Mouse (Mus musculus): ENCODE measurements around the gene Cspg4. TPM values are rescaled to one million over a fixed set of nuclear protein-coding genes. Genes with fewer than 3 reads are reported as not detected.

Cspg4 gene
- not detected in 2 replicates for total RNA-seq (2015; ENCODE audit: low replicate concordance)
- total RNA-seq (2017; ENCODE audit: low replicate concordance) = not detected in 2 replicates

DNA sequence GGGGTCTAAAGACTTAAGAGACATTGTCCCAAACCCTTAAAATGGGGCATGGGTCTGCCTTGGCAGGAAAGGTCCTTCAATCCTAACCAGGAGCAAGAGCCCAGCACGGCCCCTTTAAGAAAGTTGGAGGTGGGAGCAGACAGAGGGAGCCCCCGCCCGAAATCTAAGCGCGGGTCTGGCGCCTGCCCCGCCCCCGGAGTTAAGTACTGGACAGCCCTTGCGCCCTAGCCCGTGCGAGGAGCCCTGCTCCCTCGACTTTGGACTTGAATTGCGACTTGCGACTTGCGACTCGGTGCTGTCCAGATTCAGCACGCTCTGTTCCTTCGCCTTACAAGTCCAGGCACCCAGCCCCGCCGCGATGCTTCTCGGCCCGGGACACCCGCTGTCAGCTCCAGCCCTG, at the start of gene Cspg4:
TSS of gene Cspg4 (plus strand) at position 202 of the 400 bp plus-strand sequence.
- ATAC-seq (replicated peaks; ENCODE audit: low FRiP score, poor library complexity, severe bottlenecking) = no peak

- no peak for ATAC-seq (replicated peaks; ENCODE audit: low FRiP score, poor library complexity, severe bottlenecking)
Measured at GRCm38 (mm10) chr9:56824900-56825299, 39.9 kb upstream of the Cspg4 start.

DNA sequence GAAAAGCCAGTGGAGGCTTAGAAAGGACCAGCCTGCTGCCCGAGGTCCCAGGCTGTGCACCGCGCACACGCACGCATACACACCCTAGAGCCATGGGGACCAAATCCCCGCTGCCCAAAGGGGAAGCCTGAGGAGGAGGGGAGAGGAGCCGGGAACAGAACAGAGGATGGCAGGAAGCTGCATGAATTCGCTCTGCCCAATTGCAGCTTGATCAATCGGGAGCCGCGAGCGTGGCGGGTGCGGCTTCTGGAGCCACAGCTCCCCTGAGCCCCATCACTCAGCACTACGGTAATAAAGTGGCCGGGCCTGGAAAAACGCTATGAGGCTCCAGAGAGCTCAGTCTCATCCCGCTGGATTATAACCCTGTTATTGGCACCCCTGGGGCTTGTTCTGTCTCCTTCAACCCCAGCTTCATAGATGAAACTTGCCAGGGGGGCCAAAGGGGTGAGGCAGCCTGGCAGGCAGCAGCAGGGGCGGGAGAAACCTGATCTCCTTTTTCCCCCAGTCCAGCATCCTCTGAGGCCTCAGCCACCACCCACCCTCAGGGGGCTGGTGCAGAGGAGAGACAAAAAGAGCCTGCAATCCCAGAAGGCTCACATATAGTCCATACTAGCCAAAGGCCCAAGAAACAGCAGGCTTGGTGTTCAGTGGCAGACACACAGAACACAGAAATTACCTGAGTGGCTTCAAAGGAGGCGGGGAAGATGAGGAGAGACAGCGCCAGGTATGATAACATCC, 39.2 kb upstream of the Cspg4 start:
- no peak for ATAC-seq (replicated peaks; ENCODE audit: low FRiP score, poor library complexity, severe bottlenecking)

- ATAC-seq (replicated peaks; ENCODE audit: low FRiP score, poor library complexity, severe bottlenecking) = no peak
Measured at GRCm38 (mm10) chr9:56828146-56828545, 36.7 kb upstream of the Cspg4 start.

DNA sequence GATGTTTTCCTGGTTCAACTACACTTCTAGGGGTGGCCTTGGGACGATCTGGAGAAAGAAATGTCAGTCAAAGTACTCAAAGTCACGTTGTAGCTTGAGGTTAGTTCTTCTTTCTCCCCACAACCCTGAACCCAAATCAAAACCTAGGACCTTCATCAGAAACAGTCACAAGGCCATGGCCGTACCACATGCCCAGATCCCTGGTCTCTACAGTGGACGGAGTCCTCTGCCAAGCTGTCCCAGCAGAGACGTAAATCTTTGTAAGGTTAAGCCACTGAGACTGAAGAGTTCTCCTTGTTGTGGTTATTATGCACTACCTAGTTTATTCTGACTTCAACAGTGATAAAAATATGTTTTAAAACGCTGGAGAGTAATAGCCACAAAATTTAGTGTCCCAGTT, 36.0 kb upstream of the Cspg4 start:
- no peak for ATAC-seq (replicated peaks; ENCODE audit: low FRiP score, poor library complexity, severe bottlenecking)

- ATAC-seq (replicated peaks; ENCODE audit: low FRiP score, poor library complexity, severe bottlenecking) = no peak
Measured at GRCm38 (mm10) chr9:56830162-56830561, 34.7 kb upstream of the Cspg4 start.

DNA sequence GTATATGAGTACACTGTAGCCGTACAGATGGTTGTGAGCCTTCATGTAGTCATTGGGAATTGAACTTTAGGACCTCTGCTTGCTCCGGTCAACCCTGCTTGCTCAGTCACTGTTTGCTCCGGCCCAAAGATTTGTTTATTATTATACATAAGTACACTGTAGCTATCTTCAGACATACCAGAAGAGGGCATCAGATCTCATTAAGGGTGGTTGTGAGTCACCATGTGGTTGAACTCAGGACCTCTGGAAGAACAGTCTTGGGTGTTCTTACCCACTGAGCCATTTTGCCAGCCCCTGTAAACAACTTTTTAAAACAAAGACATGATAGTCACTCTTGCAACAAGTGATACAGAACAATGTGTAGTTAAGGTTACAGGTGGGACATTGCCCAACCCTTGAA, 32.9 kb upstream of the Cspg4 start:
- no peak for ATAC-seq (replicated peaks; ENCODE audit: low FRiP score, poor library complexity, severe bottlenecking)

GRCm38 (mm10) chr9:56832900-56833299, 31.9 kb upstream of the Cspg4 start:
- ATAC-seq (replicated peaks; ENCODE audit: low FRiP score, poor library complexity, severe bottlenecking) = no peak

- ATAC-seq (replicated peaks; ENCODE audit: low FRiP score, poor library complexity, severe bottlenecking) = no peak
Measured at GRCm38 (mm10) chr9:56835152-56835551, 29.7 kb upstream of the Cspg4 start.

- no peak for ATAC-seq (replicated peaks; ENCODE audit: low FRiP score, poor library complexity, severe bottlenecking)
Measured at GRCm38 (mm10) chr9:56840721-56841120, 24.1 kb upstream of the Cspg4 start.

DNA sequence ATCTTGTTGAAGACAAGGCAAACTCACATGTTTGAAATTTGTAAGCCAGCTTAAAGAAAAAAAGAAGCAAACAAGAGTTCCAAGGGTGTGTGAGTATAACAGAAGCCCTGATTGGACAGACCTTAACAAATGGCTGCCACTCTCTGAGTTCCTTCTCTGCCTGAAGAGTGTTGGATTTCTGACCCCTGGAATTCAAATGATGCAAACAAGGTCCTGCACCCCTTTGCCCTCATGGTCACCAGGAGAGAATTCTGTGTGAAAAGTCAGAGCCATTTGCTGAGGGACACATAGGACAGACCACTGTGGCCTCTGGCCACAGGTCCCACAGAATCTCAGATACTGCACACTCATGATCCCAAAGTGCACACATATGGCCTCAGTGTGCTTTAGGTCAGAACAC, 23.0 kb upstream of the Cspg4 start:
- ATAC-seq (replicated peaks; ENCODE audit: low FRiP score, poor library complexity, severe bottlenecking) = no peak

- ATAC-seq (replicated peaks; ENCODE audit: low FRiP score, poor library complexity, severe bottlenecking) = no peak
Measured at GRCm38 (mm10) chr9:56842303-56842719, 22.5 kb upstream of the Cspg4 start.

DNA sequence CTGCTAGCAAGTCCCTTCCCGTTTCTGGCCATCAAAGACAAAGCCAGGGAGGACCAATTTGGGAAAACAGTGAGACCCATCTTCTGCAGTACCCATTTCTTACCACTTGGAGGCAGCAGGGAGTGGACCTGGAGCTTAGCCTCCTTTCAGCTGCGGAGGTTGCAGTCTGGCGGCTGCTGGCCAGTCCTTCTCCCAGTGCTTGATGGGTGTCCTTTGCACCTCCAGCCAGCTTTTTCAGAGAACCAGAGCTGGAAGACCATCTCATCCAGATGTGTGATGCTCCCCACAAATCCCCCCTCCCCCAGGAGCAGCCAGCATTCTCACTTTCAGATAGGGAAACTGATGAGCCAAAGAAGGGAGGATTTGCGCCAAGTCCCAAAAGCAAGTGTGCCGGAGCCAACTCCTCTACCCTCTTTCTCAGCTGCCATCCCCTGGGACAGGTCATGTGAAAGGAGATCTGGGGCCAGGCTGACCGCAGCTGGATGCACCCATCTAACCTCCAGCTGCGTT, 21.1 kb upstream of the Cspg4 start:
- no peak for ATAC-seq (replicated peaks; ENCODE audit: low FRiP score, poor library complexity, severe bottlenecking)

DNA sequence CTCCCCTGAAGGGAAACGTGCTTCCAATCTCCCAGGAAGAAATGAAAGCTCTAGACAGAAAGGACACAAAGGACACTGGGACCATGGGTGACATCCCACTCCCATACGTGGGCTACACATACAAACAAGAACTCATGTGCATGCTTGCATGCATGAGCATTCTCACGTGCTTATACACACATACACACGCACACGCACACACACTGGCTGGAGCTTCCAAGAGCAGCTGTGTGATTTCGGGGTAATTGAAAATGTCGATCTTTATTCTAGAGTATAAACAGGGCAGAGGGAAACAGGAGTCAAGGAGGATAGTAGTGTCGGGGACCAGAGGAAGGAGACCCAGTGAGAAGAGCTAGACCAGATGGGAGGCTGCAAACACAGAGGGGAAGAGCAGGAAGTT, 20.2 kb upstream of the Cspg4 start:
- no peak for ATAC-seq (replicated peaks; ENCODE audit: low FRiP score, poor library complexity, severe bottlenecking)

DNA sequence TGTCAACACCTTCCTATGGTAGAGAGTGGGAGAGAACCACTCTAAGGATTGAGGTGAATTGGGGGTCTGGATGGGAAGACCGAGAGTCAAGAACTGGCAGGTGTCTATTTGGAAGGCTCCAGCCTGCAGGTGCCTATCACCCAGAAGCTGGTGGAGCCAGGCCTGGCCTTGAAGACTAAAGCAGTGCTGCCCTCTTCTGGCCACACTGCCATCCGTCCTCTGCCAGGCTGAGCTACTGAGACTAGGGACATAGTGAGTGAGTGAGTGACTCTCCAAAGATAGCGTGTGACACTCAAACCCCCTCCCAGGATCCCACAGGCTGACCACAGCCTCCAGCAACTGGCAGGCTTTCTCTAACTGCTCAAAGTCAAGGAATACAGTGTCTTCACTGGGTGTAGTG, 17.3 kb upstream of the Cspg4 start:
- ATAC-seq (replicated peaks; ENCODE audit: low FRiP score, poor library complexity, severe bottlenecking) = no peak

- ATAC-seq (replicated peaks; ENCODE audit: low FRiP score, poor library complexity, severe bottlenecking) = no peak; the same call in 1 of the 2 replicates
Measured at GRCm38 (mm10) chr9:56850128-56850904, 14.5 kb upstream of the Cspg4 start.

DNA sequence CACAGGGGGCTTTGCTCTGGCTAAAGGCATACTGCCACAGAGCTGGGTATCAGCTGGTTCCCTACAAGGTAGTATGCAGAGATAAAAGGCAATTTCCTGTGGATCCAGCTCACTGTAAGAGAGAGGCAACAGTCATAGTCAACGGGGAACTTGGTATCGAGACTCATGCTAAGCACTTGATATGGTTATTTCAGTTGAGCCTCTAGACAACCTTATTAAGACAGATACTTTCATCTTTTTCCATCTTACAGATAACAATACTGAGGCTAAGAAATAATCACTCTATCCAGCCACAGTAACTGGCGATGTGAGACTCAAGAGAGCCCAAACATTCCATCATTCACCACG, 14.0 kb upstream of the Cspg4 start:
- no peak for ATAC-seq (replicated peaks; ENCODE audit: low FRiP score, poor library complexity, severe bottlenecking)

DNA sequence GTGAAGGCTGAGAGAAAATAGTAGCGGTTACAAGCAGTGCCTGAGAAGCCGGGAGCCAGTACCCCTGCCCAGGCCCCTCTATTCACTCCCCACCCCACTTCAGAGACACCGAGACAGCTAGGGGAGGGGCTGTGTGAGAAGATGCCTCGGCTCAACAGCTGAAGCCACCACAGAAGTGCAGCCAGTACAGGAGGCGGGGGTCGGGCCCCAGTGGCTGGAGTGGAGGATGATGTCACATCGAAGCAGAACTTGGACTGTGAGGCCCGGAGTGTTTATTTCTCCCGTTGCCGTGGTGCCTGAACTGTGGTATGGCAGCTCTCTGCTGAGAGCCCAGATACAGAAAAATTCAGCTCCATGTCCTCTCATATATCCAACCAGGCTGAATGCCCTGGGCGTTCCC, 13.1 kb upstream of the Cspg4 start:
- no peak for ATAC-seq (replicated peaks; ENCODE audit: low FRiP score, poor library complexity, severe bottlenecking)

DNA sequence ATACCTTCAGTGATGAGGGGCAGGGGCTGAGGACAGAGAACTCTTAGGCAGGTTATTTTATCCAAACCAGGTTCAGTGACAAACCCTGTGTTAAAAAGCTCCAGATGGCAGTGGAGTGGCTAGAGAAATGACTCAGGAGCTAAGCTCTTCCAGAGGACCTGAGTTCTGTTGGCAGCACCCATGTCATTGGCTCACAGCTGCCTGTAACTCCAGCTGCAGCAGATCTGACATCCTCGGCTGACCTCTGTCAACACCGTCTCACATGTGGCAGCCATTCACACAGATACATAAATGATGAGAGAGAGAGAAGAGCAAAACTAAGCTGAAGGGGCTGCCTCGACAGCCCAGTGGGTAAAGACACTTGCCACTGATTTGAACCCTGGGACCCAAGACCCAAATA, 7.4 kb upstream of the Cspg4 start:
- ATAC-seq (replicated peaks; ENCODE audit: low FRiP score, poor library complexity, severe bottlenecking) = no peak

- ATAC-seq (replicated peaks; ENCODE audit: low FRiP score, poor library complexity, severe bottlenecking) = no peak
Measured at GRCm38 (mm10) chr9:56860035-56860434, 4.8 kb upstream of the Cspg4 start.
